Mouse (Mus musculus) embryonic facial prominence, embryonic 11.5 days (tissue): ENCODE results near the gene Cnpy3. TPM values are rescaled to one million over a fixed set of nuclear protein-coding genes. Genes with fewer than 3 reads are reported as not detected.

ENCODE experiments used
- ATAC-seq: fragments of 200-750 bp; cut with Nextera tagmentation; replicated peaks from 2 replicates; pipeline ENCODE4 v1.8.0; 2017; ENCODE audit warnings: low read depth; ENCODE audit not compliant: insufficient number of reproducible peaks, low FRiP score, low TSS enrichment
- DNase-seq: peaks from one replicate; pipeline ENCODE4 v3.0.0-alpha.2; 2015; ENCODE audit warnings: low spot score
- H3K27ac ChIP-seq: fragments of 300-500 bp; sonication (generic); replicated peaks from 2 replicates; pipeline ENCODE4 v1.5.1; 2014; ENCODE audit warnings: mild to moderate bottlenecking, low read depth, low read length, control low read depth
- H3K27me3 ChIP-seq: fragments of 300-500 bp; sonication (generic); 2 replicates; pipeline ENCODE4 v1.6.1; 2014; ENCODE audit warnings: mild to moderate bottlenecking, low read length, moderate library complexity, mixed read lengths; ENCODE audit not compliant: control insufficient read depth, insufficient read depth
- H3K36me3 ChIP-seq: fragments of 300-500 bp; sonication (generic); replicated peaks from 2 replicates; pipeline ENCODE4 v1.6.1; 2014; ENCODE audit warnings: low read depth, mild to moderate bottlenecking, low read length, moderate library complexity, mixed read lengths; ENCODE audit not compliant: control insufficient read depth, insufficient read depth
- H3K4me1 ChIP-seq: fragments of 300-500 bp; sonication (generic); 2 replicates; pipeline ENCODE4 v1.6.1; 2014; ENCODE audit warnings: low read length, mixed read lengths; ENCODE audit not compliant: control insufficient read depth, insufficient read depth
- H3K4me2 ChIP-seq: fragments of 300-500 bp; sonication (generic); 2 replicates; pipeline ENCODE4 v1.6.1; 2014; ENCODE audit warnings: low read depth, mild to moderate bottlenecking, control low read depth, low read length, moderate library complexity
- H3K4me3 ChIP-seq: fragments of 300-500 bp; sonication (generic); 2 replicates; pipeline ENCODE4 v1.5.1; 2014; ENCODE audit warnings: low read depth, low read length, control low read depth
- H3K9ac ChIP-seq: fragments of 300-500 bp; sonication (generic); replicated peaks from 2 replicates; pipeline ENCODE4 v1.6.1; 2014; ENCODE audit warnings: mild to moderate bottlenecking, control low read depth, low read length
- H3K9me3 ChIP-seq: fragments of 300-500 bp; sonication (generic); replicated peaks from 2 replicates; pipeline ENCODE4 v1.6.1; 2016; ENCODE audit warnings: mild to moderate bottlenecking, low read length, inconsistent platforms, mixed read lengths; ENCODE audit not compliant: control insufficient read depth
- WGBS: fragments of 180-500 bp; shearing (Covaris S2); extraction: QIAGEN DNeasy Blood & Tissue Kit; methylation state at CpG from one replicate; pipeline ENCODE4 v1.1.7; 2014; 5-methylcytosine and 5-hydroxymethylcytosine counted together
- polyA plus RNA-seq: library from polyadenylated mRNA; unstranded; fragments of >200 nt; fragmentation: Nextera tagmentation; extraction: Ambion mirVana; gene quantifications from 2 replicates; pipeline ENCODE4 v1.2.1, GENCODE M21; 2014

Cnpy3 gene
- polyA plus RNA-seq, 1 experiment from 2014 or later: 52.2 TPM

DNA sequence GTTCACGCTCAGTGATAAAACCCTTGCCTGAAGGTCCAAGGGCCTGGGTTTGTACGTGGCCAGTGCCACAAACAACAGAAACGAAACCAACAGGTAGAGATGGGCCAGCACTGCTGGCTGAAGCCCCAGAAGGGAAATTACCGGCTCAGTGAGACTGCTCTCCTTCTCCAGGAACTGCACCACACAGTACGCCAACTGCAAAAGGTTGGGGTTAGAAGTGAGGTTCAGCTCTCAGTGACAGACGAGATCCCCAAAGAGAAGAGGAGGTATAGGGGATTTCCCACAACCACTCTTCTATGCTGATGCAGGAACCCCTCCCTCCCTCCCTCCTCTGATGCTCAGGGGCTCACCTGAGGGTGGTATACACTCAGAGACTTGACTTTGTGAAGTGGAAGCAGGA lies 66.1 kb downstream of the Cnpy3 start:
- Histone ChIP-seq H3K9me3 (no peaks in the 10 kb centered on the region), H3K9ac (no peak overlapping the region), H3K27ac (no peak overlapping the region), H3K4me1 (no peaks in the 10 kb centered on the region), H3K4me2 (no peak overlapping the region), H3K4me3 (no peak overlapping the region), H3K27me3 (no peaks in the 10 kb centered on the region), H3K36me3 (peaks cover 16% of the 10 kb centered on the region)
- DNase-seq: no peak
- 94% methylated on average over 6 of the region's 6 CpGs for WGBS
- no peak for ATAC-seq

Other genes starting within 250 kb of the Cnpy3 start
- gene Cul9, start 205.8 kb downstream of the Cnpy3 start, polyA plus RNA-seq: 3.5 and 3.7 TPM in 2 replicates
- gene Srf, start 196.0 kb downstream of the Cnpy3 start, polyA plus RNA-seq: 6.4 and 11.1 TPM in 2 replicates
- gene Ptk7, start 122.7 kb downstream of the Cnpy3 start, polyA plus RNA-seq: 25.7 and 34.5 TPM in 2 replicates
- 17.7 and 22.5 TPM in 2 replicates for gene Klc4, start 106.2 kb downstream of the Cnpy3 start, polyA plus RNA-seq
- gene Mrpl2, start 106.0 kb downstream of the Cnpy3 start, polyA plus RNA-seq: 114 and 117 TPM in 2 replicates
- gene Cul7, start 101.9 kb downstream of the Cnpy3 start, polyA plus RNA-seq: 27.9 and 28.1 TPM in 2 replicates
- gene Rrp36, start 77.9 kb downstream of the Cnpy3 start, polyA plus RNA-seq: 54.0 and 61.6 TPM in 2 replicates
- 165 and 186 TPM in 2 replicates for gene Mea1, start 73.4 kb downstream of the Cnpy3 start, polyA plus RNA-seq
- 117 and 121 TPM in 2 replicates for gene Klhdc3, start 71.3 kb downstream of the Cnpy3 start, polyA plus RNA-seq
- gene Ppp2r5d, start 47.1 kb downstream of the Cnpy3 start, polyA plus RNA-seq: 111 and 115 TPM in 2 replicates
- 13.9 and 17.4 TPM in 2 replicates for gene Pex6, start 40.8 kb downstream of the Cnpy3 start, polyA plus RNA-seq
- gene Gnmt, start 23.0 kb downstream of the Cnpy3 start, polyA plus RNA-seq: 0.35 and 0.62 TPM in 2 replicates
- gene Ptcra, start 11.5 kb upstream of the Cnpy3 start, polyA plus RNA-seq: 0.32 and 0.49 TPM in 2 replicates
- 54.1 and 56.0 TPM in 2 replicates for gene 2310039H08Rik, start 20.4 kb upstream of the Cnpy3 start, polyA plus RNA-seq
- gene Rpl7l1, start 30.5 kb upstream of the Cnpy3 start, polyA plus RNA-seq: 198 and 207 TPM in 2 replicates
- 4.7 TPM in 2 replicates for gene Bicral, start 106.3 kb upstream of the Cnpy3 start, polyA plus RNA-seq
- 73.7 and 78.8 TPM in 2 replicates for gene Tbcc, start 138.5 kb upstream of the Cnpy3 start, polyA plus RNA-seq
- not detected in 2 replicates for gene Prph2, start 158.2 kb upstream of the Cnpy3 start, polyA plus RNA-seq